Mouse (Mus musculus): ENCODE results near the gene Mblac2. TPM values are rescaled to one million over a fixed set of nuclear protein-coding genes. Genes with fewer than 3 reads are reported as not detected.

Gene Mblac2
- polyA plus RNA-seq, 1 experiment from 2014 or later: 11.5 TPM

GRCm38 (mm10) chr13:81782971-81783404 lies 71.8 kb downstream of the Mblac2 start, which contains the start of gene Cetn3:
Gene Cetn3 (plus strand): TSS chr13:81783077.
- H3K4me3 ChIP-seq (ENCODE audit: low read depth, low read length): peak within 1 kb of the TSS; percentile 59
- DNase-seq (ENCODE audit: low spot score) (peak; percentile 92), ATAC-seq (ENCODE audit: insufficient read depth, low FRiP score, low TSS enrichment) (peak; percentile 91)
- H3K27ac ChIP-seq (ENCODE audit: low read depth, low read length): peak within 1 kb of the TSS; percentile 96
- H3K9ac ChIP-seq (ENCODE audit: low read length): peak within 1 kb of the TSS; percentile 84
- H3K36me3 ChIP-seq (ENCODE audit: control insufficient read depth, insufficient read depth, low read length): no peaks in the 10 kb centered on the region
- WGBS: 0% methylated on average over 29 of the region's 29 CpGs
- no peaks in the 10 kb centered on the region for H3K27me3 ChIP-seq (ENCODE audit: control insufficient read depth, insufficient read depth, low read length)
- H3K9me3 ChIP-seq (ENCODE audit: control insufficient read depth, low read length): no peaks in the 10 kb centered on the region
- peaks cover 8% of the 10 kb centered on the region; the same call in 1 of the 2 replicates for H3K4me1 ChIP-seq (ENCODE audit: control insufficient read depth, insufficient read depth, low read length)
- H3K4me2 ChIP-seq (ENCODE audit: low read depth): peak within 1 kb of the TSS; percentile 59

DNA sequence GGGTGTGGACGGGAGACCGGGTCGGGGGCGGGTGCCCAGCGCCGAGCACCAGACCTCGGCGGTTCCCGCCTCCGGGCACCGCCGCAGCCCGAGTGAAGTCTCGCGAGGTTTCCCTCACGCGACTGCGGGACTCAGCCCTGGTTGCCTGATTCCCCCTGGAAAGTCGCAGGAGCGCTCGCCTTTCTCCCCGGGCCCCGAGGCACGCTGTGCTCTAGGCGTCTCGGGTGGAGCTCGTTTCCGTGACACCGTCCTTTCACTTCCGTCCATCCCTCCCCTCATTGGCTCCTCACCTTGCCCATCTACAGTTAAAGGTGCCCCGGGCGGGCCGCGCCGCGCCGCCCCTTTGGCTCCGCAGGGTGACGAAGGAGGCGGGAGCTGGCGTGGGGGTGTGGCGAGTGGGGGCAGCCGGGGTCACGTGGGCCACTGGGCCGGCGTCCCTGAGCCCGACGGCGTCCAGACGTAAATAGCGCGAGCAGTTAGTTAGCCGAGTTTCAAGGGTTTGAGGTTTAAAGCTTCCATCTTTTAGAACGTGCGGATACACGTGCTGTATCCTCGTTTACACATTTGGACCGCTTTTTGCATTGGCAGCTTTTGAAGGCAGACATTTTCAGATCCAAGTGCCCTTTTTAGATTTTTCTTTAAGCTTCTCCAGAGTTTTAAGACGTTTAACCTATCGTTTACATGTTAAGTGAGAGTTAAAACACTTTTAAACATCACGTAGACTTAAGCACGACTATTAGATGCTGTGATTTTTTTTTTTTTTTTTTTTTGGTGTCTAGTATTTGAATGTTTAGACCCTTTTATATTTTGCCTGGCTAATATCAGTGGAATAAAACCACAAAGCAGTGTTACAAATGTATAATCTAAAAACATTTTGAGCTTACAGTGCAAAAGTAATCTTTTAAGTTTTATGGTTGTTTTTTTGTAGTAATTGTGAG lies 72.5 kb downstream of the Mblac2 start:
- H3K4me2 ChIP-seq (ENCODE audit: low read depth): peak overlapping the region; percentile 45
- ATAC-seq (ENCODE audit: insufficient read depth, low FRiP score, low TSS enrichment) (peak; percentile 98), DNase-seq (ENCODE audit: low spot score) (peak; percentile 98)
- no peaks in the 10 kb centered on the region for H3K36me3 ChIP-seq (ENCODE audit: control insufficient read depth, insufficient read depth, low read length)
- H3K27ac ChIP-seq (ENCODE audit: low read depth, low read length): peak overlapping the region; percentile 96
- WGBS: under 1% methylated on average over 55 of the region's 62 CpGs
- H3K4me1 ChIP-seq (ENCODE audit: control insufficient read depth, insufficient read depth, low read length): peaks cover 8% of the 10 kb centered on the region; the same call in 1 of the 2 replicates
- no peaks in the 10 kb centered on the region for H3K9me3 ChIP-seq (ENCODE audit: control insufficient read depth, low read length)
- no peaks in the 10 kb centered on the region for H3K27me3 ChIP-seq (ENCODE audit: control insufficient read depth, insufficient read depth, low read length)
- H3K9ac ChIP-seq (ENCODE audit: low read length): peak overlapping the region; percentile 84
- peak overlapping the region; percentile 59 for H3K4me3 ChIP-seq (ENCODE audit: low read depth, low read length)

- Histone ChIP-seq H3K36me3 (ENCODE audit: control insufficient read depth, insufficient read depth, low read length) (no peaks in the 10 kb centered on the region), H3K4me3 (ENCODE audit: low read depth, low read length) (no peak overlapping the region), H3K4me1 (ENCODE audit: control insufficient read depth, insufficient read depth, low read length) (peaks cover 8% of the 10 kb centered on the region; the same call in 1 of the 2 replicates), H3K27ac (ENCODE audit: low read depth, low read length) (no peak overlapping the region), H3K9me3 (ENCODE audit: control insufficient read depth, low read length) (no peaks in the 10 kb centered on the region), H3K4me2 (ENCODE audit: low read depth) (no peak overlapping the region), H3K9ac (ENCODE audit: low read length) (no peak overlapping the region), H3K27me3 (ENCODE audit: control insufficient read depth, insufficient read depth, low read length) (no peaks in the 10 kb centered on the region)
- no peak for ATAC-seq (ENCODE audit: insufficient read depth, low FRiP score, low TSS enrichment)
- WGBS: 77% methylated on average over 11 of the region's 11 CpGs
- DNase-seq (ENCODE audit: low spot score): no peak
Observed at GRCm38 (mm10) chr13:81785766-81786480, 74.8 kb downstream of the Mblac2 start.

GRCm38 (mm10) chr13:81790160-81790559 lies 79.0 kb downstream of the Mblac2 start:
- Histone ChIP-seq H3K27ac (ENCODE audit: low read depth, low read length) (no peak overlapping the region), H3K4me3 (ENCODE audit: low read depth, low read length) (no peak overlapping the region), H3K4me2 (ENCODE audit: low read depth) (no peak overlapping the region), H3K36me3 (ENCODE audit: control insufficient read depth, insufficient read depth, low read length) (no peaks in the 10 kb centered on the region), H3K4me1 (ENCODE audit: control insufficient read depth, insufficient read depth, low read length) (no peaks in the 10 kb centered on the region), H3K9me3 (ENCODE audit: control insufficient read depth, low read length) (no peaks in the 10 kb centered on the region), H3K27me3 (ENCODE audit: control insufficient read depth, insufficient read depth, low read length) (no peaks in the 10 kb centered on the region), H3K9ac (ENCODE audit: low read length) (no peak overlapping the region)
- 94% methylated on average over 8 of the region's 8 CpGs for WGBS
- ATAC-seq (ENCODE audit: insufficient read depth, low FRiP score, low TSS enrichment) (no peak), DNase-seq (ENCODE audit: low spot score) (no peak)

DNA sequence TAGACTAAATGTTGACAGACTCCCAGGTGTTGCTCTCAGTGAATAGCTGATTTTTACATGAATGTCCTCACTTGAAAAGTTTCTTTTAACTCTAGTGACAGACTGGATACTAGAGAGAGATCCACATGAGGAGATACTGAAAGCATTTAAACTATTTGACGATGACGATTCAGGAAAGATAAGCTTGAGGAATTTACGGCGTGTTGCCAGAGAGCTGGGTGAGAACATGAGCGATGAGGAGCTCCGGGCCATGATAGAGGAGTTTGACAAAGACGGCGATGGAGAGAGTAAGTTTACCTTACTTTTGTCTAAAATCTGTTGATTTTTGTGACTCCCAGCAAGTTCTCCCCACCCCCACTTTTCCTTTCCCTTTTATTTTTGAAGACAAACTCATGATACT lies 80.7 kb downstream of the Mblac2 start:
- H3K9me3 ChIP-seq (ENCODE audit: control insufficient read depth, low read length): no peaks in the 10 kb centered on the region
- ATAC-seq (ENCODE audit: insufficient read depth, low FRiP score, low TSS enrichment) (no peak), DNase-seq (ENCODE audit: low spot score) (no peak)
- 90% methylated on average over 8 of the region's 8 CpGs for WGBS
- H3K4me3 ChIP-seq (ENCODE audit: low read depth, low read length): no peak overlapping the region
- H3K9ac ChIP-seq (ENCODE audit: low read length): no peak overlapping the region
- no peaks in the 10 kb centered on the region for H3K4me1 ChIP-seq (ENCODE audit: control insufficient read depth, insufficient read depth, low read length)
- no peak overlapping the region for H3K4me2 ChIP-seq (ENCODE audit: low read depth)
- no peaks in the 10 kb centered on the region for H3K36me3 ChIP-seq (ENCODE audit: control insufficient read depth, insufficient read depth, low read length)
- H3K27ac ChIP-seq (ENCODE audit: low read depth, low read length): no peak overlapping the region
- no peaks in the 10 kb centered on the region for H3K27me3 ChIP-seq (ENCODE audit: control insufficient read depth, insufficient read depth, low read length)

- 65% methylated on average over 1 of the region's 1 CpGs for WGBS
- DNase-seq (ENCODE audit: low spot score): no peak
- Histone ChIP-seq H3K27me3 (ENCODE audit: control insufficient read depth, insufficient read depth, low read length) (no peaks in the 10 kb centered on the region), H3K27ac (ENCODE audit: low read depth, low read length) (no peak overlapping the region), H3K4me3 (ENCODE audit: low read depth, low read length) (no peak overlapping the region), H3K4me2 (ENCODE audit: low read depth) (no peak overlapping the region), H3K4me1 (ENCODE audit: control insufficient read depth, insufficient read depth, low read length) (no peaks in the 10 kb centered on the region), H3K36me3 (ENCODE audit: control insufficient read depth, insufficient read depth, low read length) (no peaks in the 10 kb centered on the region), H3K9ac (ENCODE audit: low read length) (no peak overlapping the region), H3K9me3 (ENCODE audit: control insufficient read depth, low read length) (no peaks in the 10 kb centered on the region)
- no peak for ATAC-seq (ENCODE audit: insufficient read depth, low FRiP score, low TSS enrichment)
Observed at GRCm38 (mm10) chr13:81793850-81794249, 82.7 kb downstream of the Mblac2 start.

DNA sequence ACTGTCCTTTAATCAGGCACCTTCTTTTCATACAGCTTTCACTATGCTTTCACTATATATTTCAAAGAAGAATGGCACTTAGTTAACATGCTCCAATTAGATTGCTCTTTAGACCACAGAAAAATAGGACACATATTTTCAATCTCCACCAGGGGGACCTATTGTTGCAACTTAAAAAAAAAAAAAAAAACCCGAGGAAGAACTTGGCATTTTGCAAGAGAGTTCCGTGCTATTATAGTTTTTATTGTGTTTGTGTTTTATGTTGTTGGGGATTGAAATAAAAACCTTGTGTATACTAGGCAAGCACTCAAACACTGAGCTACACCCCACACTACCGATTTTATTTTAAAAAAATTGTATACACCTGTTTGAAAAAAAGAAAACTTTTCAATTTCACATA lies 90.0 kb downstream of the Mblac2 start:
- DNase-seq (ENCODE audit: low spot score) (no peak), ATAC-seq (ENCODE audit: insufficient read depth, low FRiP score, low TSS enrichment) (no peak)
- WGBS: 55% methylated on average over 3 of the region's 3 CpGs
- H3K4me2 ChIP-seq (ENCODE audit: low read depth): no peak overlapping the region
- H3K4me1 ChIP-seq (ENCODE audit: control insufficient read depth, insufficient read depth, low read length): no peaks in the 10 kb centered on the region
- H3K9ac ChIP-seq (ENCODE audit: low read length): no peak overlapping the region
- no peaks in the 10 kb centered on the region for H3K9me3 ChIP-seq (ENCODE audit: control insufficient read depth, low read length)
- no peak overlapping the region for H3K27ac ChIP-seq (ENCODE audit: low read depth, low read length)
- H3K36me3 ChIP-seq (ENCODE audit: control insufficient read depth, insufficient read depth, low read length): no peaks in the 10 kb centered on the region
- no peak overlapping the region for H3K4me3 ChIP-seq (ENCODE audit: low read depth, low read length)
- no peaks in the 10 kb centered on the region for H3K27me3 ChIP-seq (ENCODE audit: control insufficient read depth, insufficient read depth, low read length)
